Mouse (Mus musculus): ENCODE measurements at regions not wholly inside any gene's neighbourhood (a gene's known extent, or its start where the extent isn't known, plus 50 kb on each side); places are given as distances from the start of the nearest gene placed in this dataset.

- no peak for DNase-seq (ENCODE audit: inconsistent age in 2 of 2, low spot score in 1 of 2)
Observed at GRCm38 (mm10) chr6:117329164-117329939, 161.0 kb downstream of the Cxcl12 start.

GRCm38 (mm10) chr6:117330198-117330597, 161.9 kb downstream of the Cxcl12 start:
- no peak for DNase-seq (ENCODE audit: inconsistent age in 2 of 2, low spot score in 1 of 2)

GRCm38 (mm10) chr6:117330726-117331360, 162.5 kb downstream of the Cxcl12 start:
- DNase-seq (ENCODE audit: inconsistent age in 2 of 2, low spot score in 1 of 2): peak in 1 of 2 experiments; percentile 7

- no peak for DNase-seq (ENCODE audit: inconsistent age in 2 of 2, low spot score in 1 of 2)
Observed at GRCm38 (mm10) chr6:117332641-117333040, 164.3 kb downstream of the Cxcl12 start.

GRCm38 (mm10) chr6:117342123-117342522, 173.8 kb downstream of the Cxcl12 start:
- no peak for DNase-seq (ENCODE audit: inconsistent age in 2 of 2, low spot score in 1 of 2)

- no peak for DNase-seq (ENCODE audit: inconsistent age in 2 of 2, low spot score in 1 of 2)
Observed at GRCm38 (mm10) chr6:117347356-117347755, 179.0 kb downstream of the Cxcl12 start.

- DNase-seq (ENCODE audit: inconsistent age in 2 of 2, low spot score in 1 of 2): no peak
Observed at GRCm38 (mm10) chr6:117351846-117352245, 183.5 kb downstream of the Cxcl12 start.

- DNase-seq (ENCODE audit: inconsistent age in 2 of 2, low spot score in 1 of 2): no peak
Observed at GRCm38 (mm10) chr6:117353091-117353490, 184.8 kb downstream of the Cxcl12 start.

GRCm38 (mm10) chr6:117356101-117356500, 187.8 kb downstream of the Cxcl12 start:
- DNase-seq (ENCODE audit: inconsistent age in 2 of 2, low spot score in 1 of 2): no peak

- DNase-seq (ENCODE audit: inconsistent age in 2 of 2, low spot score in 1 of 2): no peak
Observed at GRCm38 (mm10) chr6:117359401-117359800, 191.1 kb downstream of the Cxcl12 start.

GRCm38 (mm10) chr6:117366563-117366962, 198.2 kb downstream of the Cxcl12 start:
- no peak for DNase-seq (ENCODE audit: inconsistent age in 2 of 2, low spot score in 1 of 2)

GRCm38 (mm10) chr6:117375989-117376388, 207.7 kb downstream of the Cxcl12 start:
- no peak for DNase-seq (ENCODE audit: inconsistent age in 2 of 2, low spot score in 1 of 2)

- no peak for DNase-seq (ENCODE audit: inconsistent age in 2 of 2, low spot score in 1 of 2)
Observed at GRCm38 (mm10) chr6:117379904-117380303, 211.6 kb downstream of the Cxcl12 start.

- no peak for DNase-seq (ENCODE audit: inconsistent age in 2 of 2, low spot score in 1 of 2)
Observed at GRCm38 (mm10) chr6:117390233-117390848, 222.0 kb downstream of the Cxcl12 start.

GRCm38 (mm10) chr6:117393480-117393879, 225.1 kb downstream of the Cxcl12 start:
- DNase-seq (ENCODE audit: inconsistent age in 2 of 2, low spot score in 1 of 2): no peak

GRCm38 (mm10) chr6:117405589-117406311, 237.4 kb downstream of the Cxcl12 start:
- no peak for DNase-seq (ENCODE audit: inconsistent age in 2 of 2, low spot score in 1 of 2)

GRCm38 (mm10) chr6:117406312-117406595, 237.9 kb downstream of the Cxcl12 start:
- DNase-seq (ENCODE audit: inconsistent age in 2 of 2, low spot score in 1 of 2): no peak

GRCm38 (mm10) chr6:117406757-117407156, 238.4 kb downstream of the Cxcl12 start:
- no peak for DNase-seq (ENCODE audit: inconsistent age in 2 of 2, low spot score in 1 of 2)

GRCm38 (mm10) chr6:117407206-117407858, 239.0 kb downstream of the Cxcl12 start:
- no peak for DNase-seq (ENCODE audit: inconsistent age in 2 of 2, low spot score in 1 of 2)

GRCm38 (mm10) chr6:117407953-117408352, 239.6 kb downstream of the Cxcl12 start:
- DNase-seq (ENCODE audit: inconsistent age in 2 of 2, low spot score in 1 of 2): no peak
